Mouse (Mus musculus) left cerebral cortex, adult 8-10 months (tissue): Measurements from ENCODE around the gene Tbc1d5. TPM values are rescaled to one million over a fixed set of nuclear protein-coding genes. Genes with fewer than 3 reads are reported as not detected.

Experiments used
- DNase-seq, 2 experiments: peaks; one replicate each; pipeline ENCODE4 v3.0.0; 2022; ENCODE audit warnings: low spot score in 2 of 2
- total RNA-seq, 4 experiments: library from RNA; stranded (reverse); gene quantifications; 2 replicates each; pipeline ENCODE4 v1.2.4; 2022

Gene Tbc1d5
- total RNA-seq, 4 experiments from 2014 or later = 26.2 to 30.8 (median 29.1) TPM

DNA sequence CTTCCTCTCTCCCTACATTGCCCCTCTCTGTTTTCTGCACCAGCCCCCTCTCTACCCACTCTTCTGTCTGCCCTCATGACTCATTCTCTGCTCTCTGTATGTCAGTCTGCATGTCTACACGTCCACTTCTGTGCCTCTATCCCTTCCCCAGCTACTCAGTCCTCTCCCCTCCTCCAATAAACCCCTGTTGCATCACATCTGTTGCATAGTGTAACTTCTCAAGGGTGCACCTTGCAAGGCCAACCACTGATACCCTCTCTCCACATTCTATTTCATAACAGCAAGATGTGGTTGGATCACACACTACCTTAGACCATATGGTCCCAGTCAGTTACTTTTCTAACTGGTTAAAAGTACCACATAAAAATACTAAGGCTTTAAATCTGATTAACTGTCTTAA lies 74.9 kb downstream of the Tbc1d5 start:
- DNase-seq = no peak

DNA sequence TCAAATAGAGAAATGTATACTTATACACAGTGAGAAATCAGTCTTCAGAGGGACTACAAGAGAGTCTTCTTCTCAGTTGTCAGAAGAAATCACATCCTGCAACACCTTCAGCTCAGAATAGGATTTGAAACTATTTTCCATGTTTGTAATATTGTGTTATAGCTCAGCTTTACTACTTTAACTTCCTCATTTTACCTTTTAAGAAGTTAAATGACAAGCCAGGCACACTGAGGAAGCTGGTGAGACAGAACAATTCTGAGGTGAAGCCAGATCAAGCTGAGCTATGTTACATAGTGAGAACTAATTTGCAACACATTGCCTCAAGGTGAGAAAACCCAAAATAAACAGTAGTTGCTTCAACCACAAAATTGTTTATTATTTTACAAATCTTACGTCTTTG lies 135.3 kb downstream of the Tbc1d5 start:
- DNase-seq = no peak

DNA sequence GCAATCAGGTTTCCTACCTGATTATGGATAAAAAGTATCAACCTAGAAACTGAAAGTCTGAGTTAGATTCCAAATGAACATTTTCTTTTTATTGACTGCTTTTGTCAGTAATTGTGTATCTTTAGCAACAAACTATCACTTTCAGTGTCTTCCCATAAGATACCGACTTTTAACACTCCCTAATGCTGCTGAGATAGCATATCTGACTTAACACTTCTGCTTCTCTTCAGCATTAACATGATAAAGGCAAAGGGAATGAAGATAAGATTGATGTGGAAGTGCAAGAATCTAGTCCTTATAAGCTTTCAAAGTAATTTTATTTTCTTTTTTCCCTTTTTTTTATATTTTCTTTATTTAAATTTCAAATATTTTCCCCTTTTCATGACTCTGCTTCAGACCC lies 138.3 kb downstream of the Tbc1d5 start:
- DNase-seq = no peak

DNA sequence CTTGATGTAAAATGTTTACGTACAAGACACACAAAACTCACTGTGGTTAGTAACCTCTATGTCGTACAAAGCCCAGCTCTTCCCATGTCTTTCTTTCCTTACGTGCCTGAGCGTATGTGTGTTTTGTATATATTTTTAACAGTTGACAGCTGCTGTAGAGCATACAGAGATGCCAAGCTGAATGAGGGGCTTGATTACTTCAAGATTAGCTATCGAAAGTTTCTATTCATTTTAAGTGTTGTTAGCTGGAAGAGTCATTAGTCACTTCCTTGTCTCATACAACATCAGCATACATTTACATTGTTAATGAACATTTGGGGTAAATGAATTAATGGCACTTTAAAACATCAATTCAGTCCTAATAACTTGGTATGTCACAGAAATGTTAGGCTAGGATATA lies 155.9 kb downstream of the Tbc1d5 start:
- DNase-seq = no peak

- DNase-seq = no peak
Observed at GRCm38 (mm10) chr17:51016384-51016783, 162.8 kb downstream of the Tbc1d5 start.

GRCm38 (mm10) chr17:51013908-51014307 lies 165.2 kb downstream of the Tbc1d5 start:
- no peak for DNase-seq

DNA sequence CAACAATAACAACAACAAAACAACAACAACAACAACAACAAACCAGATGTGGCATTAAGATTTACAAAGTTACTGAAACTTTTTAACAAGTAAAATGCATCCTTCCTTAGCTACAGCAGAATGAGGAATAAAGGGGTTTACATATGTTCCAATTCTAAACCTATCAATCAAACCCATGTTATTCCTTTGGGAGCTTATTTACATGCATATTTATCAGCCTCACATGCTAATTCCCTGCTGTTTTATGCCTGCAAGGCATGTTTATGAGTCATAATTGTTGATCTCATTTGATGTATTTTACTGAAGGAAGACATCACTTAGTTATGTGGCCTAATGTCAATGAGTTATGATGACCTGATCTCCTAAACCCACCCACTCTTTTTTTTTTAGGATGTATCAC lies 176.0 kb downstream of the Tbc1d5 start:
- no peak for DNase-seq

- DNase-seq = no peak
Observed at GRCm38 (mm10) chr17:50998216-50998615, 180.9 kb downstream of the Tbc1d5 start.

- no peak for DNase-seq
Observed at GRCm38 (mm10) chr17:50993294-50993993, 185.7 kb downstream of the Tbc1d5 start.

- DNase-seq = no peak
Observed at GRCm38 (mm10) chr17:50990770-50991405, 188.3 kb downstream of the Tbc1d5 start.

GRCm38 (mm10) chr17:50987935-50988334 lies 191.2 kb downstream of the Tbc1d5 start:
- DNase-seq = no peak

DNA sequence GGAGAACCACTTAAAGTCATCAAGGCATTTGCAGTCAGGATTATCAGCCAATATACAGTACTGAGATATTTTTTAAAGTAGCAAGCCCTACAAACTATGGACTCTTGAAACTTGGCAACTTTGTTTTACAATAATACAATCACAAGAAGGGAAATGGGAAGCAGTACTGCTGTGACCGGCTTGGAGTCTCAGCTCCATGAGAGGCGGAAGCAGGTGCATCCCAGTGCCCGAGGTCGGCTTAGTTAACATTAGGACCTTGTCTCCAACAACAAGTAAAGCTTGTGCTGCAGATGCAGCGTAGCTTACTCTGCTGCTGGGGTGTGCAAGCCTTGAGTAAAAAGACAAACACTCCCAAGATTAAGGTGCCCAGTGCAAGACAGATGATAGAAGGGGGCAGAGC lies 197.2 kb downstream of the Tbc1d5 start:
- DNase-seq = no peak

DNA sequence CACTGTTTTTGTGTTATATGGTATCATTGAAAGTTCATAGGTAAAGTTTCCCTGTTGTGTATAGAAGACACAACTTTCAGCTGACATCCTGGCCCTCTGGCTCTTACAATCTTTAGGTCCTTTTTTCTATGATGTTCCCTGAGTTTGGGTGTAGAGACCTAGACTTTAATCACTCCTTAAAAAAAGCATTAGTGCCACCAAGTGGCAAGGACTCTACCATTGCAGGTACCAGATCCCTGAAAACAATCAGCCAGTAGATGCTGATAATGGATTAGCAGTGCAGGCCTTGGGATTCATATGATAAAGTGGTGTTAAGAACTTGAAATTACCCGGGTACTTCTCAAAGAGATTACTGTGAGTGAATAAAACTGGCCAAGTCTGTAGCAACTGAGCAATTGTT lies 207.0 kb downstream of the Tbc1d5 start:
- no peak for DNase-seq

- no peak for DNase-seq
Observed at GRCm38 (mm10) chr17:50966147-50966546, 213.0 kb downstream of the Tbc1d5 start.

DNA sequence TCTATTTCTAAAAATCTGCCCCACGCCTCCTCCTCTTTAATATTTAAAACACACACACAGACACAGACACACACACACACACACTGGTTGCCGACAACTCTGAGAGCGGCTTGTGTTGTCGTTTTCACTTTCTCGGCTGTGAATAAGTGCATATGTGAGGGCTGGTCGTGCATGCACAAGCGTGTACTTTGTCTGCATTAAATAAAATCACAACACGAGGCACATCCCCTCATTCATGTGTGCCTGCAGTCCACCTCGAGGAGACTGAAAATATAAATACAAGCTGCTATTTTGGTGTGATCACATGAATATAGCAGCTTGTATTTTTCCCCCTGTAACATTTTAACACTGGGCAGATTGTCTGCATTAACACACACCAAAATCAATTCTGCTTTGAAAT lies 224.8 kb downstream of the Tbc1d5 start:
- DNase-seq = no peak

DNA sequence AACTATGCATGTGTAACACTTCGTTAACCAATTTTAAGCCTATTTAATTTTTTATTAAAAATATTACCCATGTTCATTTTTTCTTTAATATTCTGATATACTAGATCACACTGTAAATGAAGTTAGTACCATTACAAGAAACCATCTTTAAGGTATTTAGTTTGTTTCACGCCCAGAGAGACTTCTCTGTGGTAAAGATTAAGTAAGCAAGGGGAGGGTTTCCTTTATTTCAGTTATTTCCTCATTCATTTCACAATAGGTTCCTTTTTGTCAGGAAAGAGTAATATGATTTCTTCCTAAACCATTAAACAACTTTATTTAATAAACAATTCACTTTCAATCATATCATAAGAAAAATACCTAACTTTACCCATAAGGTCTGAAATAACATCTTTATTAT lies 256.8 kb downstream of the Tbc1d5 start:
- DNase-seq = no peak

GRCm38 (mm10) chr17:50915216-50915615 lies 263.9 kb downstream of the Tbc1d5 start:
- no peak for DNase-seq

- DNase-seq = no peak
Observed at GRCm38 (mm10) chr17:50908568-50909335, 270.4 kb downstream of the Tbc1d5 start.

GRCm38 (mm10) chr17:50908160-50908559 lies 271.0 kb downstream of the Tbc1d5 start:
- no peak for DNase-seq

DNA sequence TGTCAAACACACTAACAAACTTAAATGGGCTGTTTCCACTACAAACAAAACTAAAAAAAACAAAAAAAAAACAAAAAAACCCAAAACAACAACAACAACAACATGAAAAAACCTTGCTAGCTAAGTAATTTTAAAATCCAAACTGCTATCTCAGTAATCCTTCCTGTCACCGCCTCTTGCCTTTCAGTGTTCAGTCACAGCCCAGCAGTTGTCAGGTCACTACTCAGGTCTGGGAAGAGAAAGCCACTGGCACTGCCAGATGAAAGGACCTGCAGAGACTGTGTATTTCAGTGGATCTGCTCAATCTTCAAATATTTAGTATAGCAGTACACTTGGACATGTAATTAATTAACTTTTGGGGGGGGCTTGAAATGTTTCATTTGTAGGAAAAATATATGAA lies 272.5 kb downstream of the Tbc1d5 start:
- DNase-seq = no peak

GRCm38 (mm10) chr17:50904463-50904862 lies 274.7 kb downstream of the Tbc1d5 start:
- no peak for DNase-seq

GRCm38 (mm10) chr17:50897867-50898266 lies 281.3 kb downstream of the Tbc1d5 start:
- DNase-seq = no peak

GRCm38 (mm10) chr17:50889475-50889874 lies 289.7 kb downstream of the Tbc1d5 start:
- DNase-seq = no peak
